Mouse (Mus musculus): ENCODE data around the gene Tacc2. TPM values are rescaled to one million over a fixed set of nuclear protein-coding genes. Genes with fewer than 3 reads are reported as not detected.

Gene Tacc2
- polyA plus RNA-seq, 1 experiment from 2014 or later = 43.2 TPM

DNA sequence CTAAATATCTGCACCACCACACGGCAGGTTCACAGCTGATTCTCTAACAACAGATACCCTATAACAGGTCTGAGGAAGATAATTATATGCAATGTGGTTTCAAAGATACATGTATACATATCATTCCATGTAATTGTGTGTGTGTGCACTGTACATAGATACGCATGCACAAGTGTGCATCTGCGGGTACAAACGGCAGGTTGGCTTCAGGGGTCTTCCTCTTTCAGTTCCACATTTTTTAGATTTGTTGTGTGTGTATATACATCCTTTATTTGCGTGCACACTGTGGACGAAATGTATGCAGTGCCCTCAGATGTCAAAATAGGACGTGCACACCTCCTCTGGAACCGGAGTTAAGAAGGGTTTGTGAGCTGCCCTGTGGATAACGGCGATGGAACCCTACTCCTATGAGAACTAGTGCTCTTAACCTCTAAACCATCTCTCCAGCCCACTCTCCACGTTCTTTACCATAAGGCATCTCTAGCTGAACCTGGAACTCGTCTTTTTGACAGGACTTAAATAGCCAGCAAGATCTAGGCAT lies 29.5 kb upstream of the Tacc2 start:
- H3K4me1 ChIP-seq (replicated peaks) = peaks cover 21% of the 10 kb centered on the region
- H3K27ac ChIP-seq = peak overlapping the region; percentile 100
- 76% methylated on average over 12 of the region's 12 CpGs for WGBS
- H3K9ac ChIP-seq = no peak overlapping the region
- peak overlapping the region; percentile 98 for H3K4me3 ChIP-seq
- H3K9me3 ChIP-seq (replicated peaks) = no peaks in the 10 kb centered on the region
- H3K4me2 ChIP-seq = no peak overlapping the region
- no peak for ATAC-seq (replicated peaks; ENCODE audit: insufficient number of reproducible peaks, insufficient read depth, low FRiP score, low read depth)
- no peaks in the 10 kb centered on the region for H3K27me3 ChIP-seq
- H3K36me3 ChIP-seq = peaks cover 11% of the 10 kb centered on the region; the same call in 1 of the 2 replicates

DNA sequence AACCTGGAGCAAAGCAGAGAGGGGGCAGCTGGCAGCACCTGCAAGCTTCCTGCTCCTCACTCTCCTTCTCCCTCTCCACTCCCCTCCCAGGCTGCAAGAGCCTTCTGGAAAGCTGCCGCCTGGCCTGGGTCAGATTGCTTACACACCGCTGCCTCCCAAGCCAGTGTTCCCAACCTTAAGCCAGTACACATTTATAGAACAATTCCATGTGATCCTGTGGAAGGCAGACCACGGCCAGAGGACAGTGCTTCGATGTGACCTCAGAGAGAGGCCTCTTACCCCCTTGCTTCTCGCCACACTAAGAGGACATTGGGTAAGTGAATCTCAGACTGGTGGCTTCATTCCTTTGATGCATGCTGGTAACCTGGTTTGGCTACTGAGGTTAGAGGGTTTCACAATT lies 24.5 kb upstream of the Tacc2 start:
- peak overlapping the region; percentile 4; the same call in 1 of the 2 replicates for H3K27ac ChIP-seq

DNA sequence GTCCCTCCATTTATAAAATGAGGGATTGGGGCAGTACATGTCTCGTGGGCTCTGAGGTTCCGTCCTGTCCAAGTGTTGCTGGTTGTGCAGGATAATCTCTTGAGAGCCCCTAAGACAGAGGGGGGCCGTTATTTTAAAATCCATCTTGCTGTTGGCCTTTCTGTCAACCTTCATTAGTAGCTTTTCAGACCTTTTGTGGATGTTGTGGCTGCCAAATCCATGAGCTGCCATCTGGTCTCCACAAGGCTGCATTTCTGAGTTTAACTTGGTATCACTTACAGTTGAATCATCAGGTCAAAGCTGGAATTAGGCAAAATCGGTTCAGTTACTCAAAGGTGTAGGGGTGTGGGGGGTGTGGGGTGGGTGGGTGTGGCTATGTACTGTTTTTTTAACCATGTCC lies 23.9 kb upstream of the Tacc2 start:
- WGBS = 83% methylated on average over 4 of the region's 4 CpGs
- H3K9ac ChIP-seq = no peak overlapping the region
- H3K27ac ChIP-seq = 0 out of 2 replicates have a peak overlapping the region, but pooled peaks have one; percentile 4
- H3K9me3 ChIP-seq (replicated peaks) = no peaks in the 10 kb centered on the region
- H3K36me3 ChIP-seq = no peaks in the 10 kb centered on the region
- peaks cover 11% of the 10 kb centered on the region for H3K4me1 ChIP-seq (replicated peaks)
- no peak overlapping the region for H3K4me3 ChIP-seq
- no peaks in the 10 kb centered on the region for H3K27me3 ChIP-seq
- no peak overlapping the region for H3K4me2 ChIP-seq
- ATAC-seq (replicated peaks; ENCODE audit: insufficient number of reproducible peaks, insufficient read depth, low FRiP score, low read depth) = no peak

More for the DNA sequence above, 24.5 kb upstream of the Tacc2 start:
- 38% methylated on average over 5 of the region's 5 CpGs for WGBS
- Histone ChIP-seq H3K9me3 (replicated peaks) (no peaks in the 10 kb centered on the region), H3K9ac (no peak overlapping the region), H3K27me3 (no peaks in the 10 kb centered on the region), H3K4me1 (replicated peaks) (peaks cover 11% of the 10 kb centered on the region), H3K4me3 (no peak overlapping the region), H3K36me3 (no peaks in the 10 kb centered on the region), H3K4me2 (no peak overlapping the region)
- no peak for ATAC-seq (replicated peaks; ENCODE audit: insufficient number of reproducible peaks, insufficient read depth, low FRiP score, low read depth)

DNA sequence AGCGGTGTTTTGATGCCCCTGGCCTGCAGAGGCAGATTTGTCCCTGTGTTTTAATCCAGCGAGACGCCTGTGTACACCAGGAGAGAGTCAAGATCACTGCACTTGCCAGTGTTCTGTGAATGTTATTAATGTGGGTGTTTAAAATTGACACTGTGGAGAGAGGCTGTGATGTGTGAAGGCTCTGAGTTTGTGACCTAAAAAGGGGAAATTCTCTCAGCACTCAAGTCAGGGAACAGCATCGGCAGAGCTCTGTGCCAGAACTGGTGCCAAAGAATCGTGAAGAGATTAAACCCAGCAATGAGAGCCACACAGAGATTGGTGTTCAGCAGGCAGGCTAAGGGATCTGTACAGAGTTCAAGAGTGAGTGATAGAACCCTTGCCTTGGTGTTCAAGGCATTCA lies 21.6 kb upstream of the Tacc2 start:
- no peak overlapping the region for H3K4me2 ChIP-seq
- no peaks in the 10 kb centered on the region for H3K9me3 ChIP-seq (replicated peaks)
- no peak for ATAC-seq (replicated peaks; ENCODE audit: insufficient number of reproducible peaks, insufficient read depth, low FRiP score, low read depth)
- 55% methylated on average over 5 of the region's 5 CpGs for WGBS
- no peaks in the 10 kb centered on the region for H3K27me3 ChIP-seq
- H3K36me3 ChIP-seq = no peaks in the 10 kb centered on the region
- H3K4me3 ChIP-seq = no peak overlapping the region
- H3K4me1 ChIP-seq (replicated peaks) = peaks cover 11% of the 10 kb centered on the region
- no peak overlapping the region for H3K9ac ChIP-seq
- H3K27ac ChIP-seq = 0 out of 2 replicates have a peak overlapping the region, but pooled peaks have one; percentile 16

DNA sequence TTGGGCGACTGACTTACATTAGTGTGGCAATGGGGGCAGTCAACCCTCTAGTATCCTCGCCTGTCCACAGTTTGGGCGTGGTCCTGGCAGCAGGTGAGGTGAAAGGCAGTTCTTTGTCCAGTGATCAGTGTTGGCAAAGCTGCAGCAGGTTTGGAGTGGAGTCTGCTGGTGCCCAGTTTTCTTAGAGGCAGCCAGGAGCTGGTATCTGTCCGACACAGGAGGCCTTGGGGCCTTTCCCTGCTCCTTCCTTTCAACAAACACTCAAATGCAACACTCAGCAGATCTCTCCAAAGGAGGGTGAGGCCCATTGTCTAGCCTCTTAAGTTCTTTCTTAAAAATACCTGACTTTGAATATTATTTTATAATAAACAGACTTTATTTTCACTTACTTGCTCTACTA lies 18.6 kb upstream of the Tacc2 start:
- WGBS = 71% methylated on average over 4 of the region's 4 CpGs
- Histone ChIP-seq H3K27ac (no peak overlapping the region), H3K4me3 (no peak overlapping the region), H3K4me1 (replicated peaks) (peaks cover 4% of the 10 kb centered on the region; the same call in 1 of the 2 replicates), H3K9me3 (replicated peaks) (no peaks in the 10 kb centered on the region), H3K36me3 (no peaks in the 10 kb centered on the region), H3K4me2 (no peak overlapping the region), H3K9ac (no peak overlapping the region), H3K27me3 (no peaks in the 10 kb centered on the region)
- ATAC-seq (replicated peaks; ENCODE audit: insufficient number of reproducible peaks, insufficient read depth, low FRiP score, low read depth) = no peak

DNA sequence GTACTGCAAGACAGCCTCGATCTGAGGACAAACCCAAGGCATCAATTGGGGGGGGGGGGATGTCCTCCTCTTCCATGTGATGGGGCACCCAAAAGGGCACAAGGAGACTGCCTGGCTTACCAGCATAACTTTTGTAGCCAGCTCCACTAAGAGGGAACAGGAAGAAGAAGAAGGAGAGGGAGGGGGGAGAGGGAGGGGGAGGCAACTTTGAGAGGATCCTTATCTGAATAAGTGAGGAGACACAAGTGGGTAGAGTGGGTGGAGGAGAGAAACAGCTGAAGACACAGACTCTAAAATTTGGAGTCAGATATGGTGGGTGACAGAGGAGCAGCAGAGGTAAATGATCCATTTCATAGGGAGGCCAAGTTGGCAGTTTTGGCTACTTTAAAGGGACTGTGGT lies 16.3 kb upstream of the Tacc2 start:
- WGBS = 58% methylated on average over 1 of the region's 1 CpGs
- H3K27me3 ChIP-seq = no peaks in the 10 kb centered on the region
- ATAC-seq (replicated peaks; ENCODE audit: insufficient number of reproducible peaks, insufficient read depth, low FRiP score, low read depth) = no peak
- no peaks in the 10 kb centered on the region for H3K4me1 ChIP-seq (replicated peaks)
- no peak overlapping the region for H3K4me3 ChIP-seq
- no peaks in the 10 kb centered on the region for H3K36me3 ChIP-seq
- no peak overlapping the region for H3K9ac ChIP-seq
- H3K4me2 ChIP-seq = no peak overlapping the region
- no peaks in the 10 kb centered on the region for H3K9me3 ChIP-seq (replicated peaks)
- H3K27ac ChIP-seq = no peak overlapping the region

DNA sequence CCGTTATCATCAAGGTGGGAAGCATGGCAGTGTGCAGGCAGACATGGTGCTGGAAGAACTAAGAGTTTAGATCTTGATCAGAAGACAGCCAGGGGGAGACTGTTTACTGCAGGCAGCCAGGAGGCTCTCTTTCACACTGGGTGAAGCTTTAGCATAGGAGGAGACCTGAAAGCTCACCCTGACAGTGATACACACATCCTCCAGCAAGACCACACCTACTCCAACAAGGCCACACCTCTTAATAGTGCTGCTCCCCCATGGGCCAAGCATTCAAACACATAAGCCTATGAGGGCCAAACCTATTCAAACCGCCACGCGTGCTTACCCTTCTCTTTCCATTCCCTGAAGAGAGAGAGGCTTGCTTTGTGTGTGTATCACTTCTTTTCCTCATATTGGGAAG lies 14.0 kb upstream of the Tacc2 start:
- Histone ChIP-seq H3K4me3 (no peak overlapping the region), H3K27ac (no peak overlapping the region), H3K36me3 (no peaks in the 10 kb centered on the region), H3K9ac (no peak overlapping the region), H3K9me3 (replicated peaks) (no peaks in the 10 kb centered on the region), H3K27me3 (no peaks in the 10 kb centered on the region), H3K4me2 (no peak overlapping the region), H3K4me1 (replicated peaks) (no peaks in the 10 kb centered on the region)
- WGBS = 90% methylated on average over 4 of the region's 4 CpGs
- ATAC-seq (replicated peaks; ENCODE audit: insufficient number of reproducible peaks, insufficient read depth, low FRiP score, low read depth) = no peak

DNA sequence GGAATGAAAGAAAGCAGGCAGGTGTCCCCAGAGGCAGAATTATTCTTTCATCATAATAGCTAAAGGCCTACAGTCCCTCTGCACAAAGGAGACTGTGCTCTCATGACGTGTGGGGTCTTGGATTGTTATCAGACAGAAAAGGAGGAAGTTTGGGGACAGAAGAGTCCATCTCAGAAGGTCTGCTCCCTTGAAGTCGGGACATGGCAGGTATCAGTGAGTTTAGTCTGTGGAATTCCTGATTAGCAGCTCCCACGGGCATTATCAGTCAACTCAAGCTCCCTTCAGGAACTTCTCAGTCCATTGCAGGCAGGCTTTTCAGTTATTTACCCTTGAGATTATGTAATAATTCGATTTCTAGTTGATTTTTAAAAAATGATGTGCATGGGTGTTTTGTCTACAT lies 13.4 kb upstream of the Tacc2 start:
- 45% methylated on average over 4 of the region's 4 CpGs for WGBS
- no peaks in the 10 kb centered on the region for H3K9me3 ChIP-seq (replicated peaks)
- no peak overlapping the region for H3K27ac ChIP-seq
- H3K4me2 ChIP-seq = no peak overlapping the region
- no peak for ATAC-seq (replicated peaks; ENCODE audit: insufficient number of reproducible peaks, insufficient read depth, low FRiP score, low read depth)
- peaks cover under 1% of the 10 kb centered on the region; the same call in 1 of the 2 replicates for H3K4me1 ChIP-seq (replicated peaks)
- H3K9ac ChIP-seq = no peak overlapping the region
- H3K27me3 ChIP-seq = no peaks in the 10 kb centered on the region
- H3K36me3 ChIP-seq = no peaks in the 10 kb centered on the region
- H3K4me3 ChIP-seq = no peak overlapping the region

DNA sequence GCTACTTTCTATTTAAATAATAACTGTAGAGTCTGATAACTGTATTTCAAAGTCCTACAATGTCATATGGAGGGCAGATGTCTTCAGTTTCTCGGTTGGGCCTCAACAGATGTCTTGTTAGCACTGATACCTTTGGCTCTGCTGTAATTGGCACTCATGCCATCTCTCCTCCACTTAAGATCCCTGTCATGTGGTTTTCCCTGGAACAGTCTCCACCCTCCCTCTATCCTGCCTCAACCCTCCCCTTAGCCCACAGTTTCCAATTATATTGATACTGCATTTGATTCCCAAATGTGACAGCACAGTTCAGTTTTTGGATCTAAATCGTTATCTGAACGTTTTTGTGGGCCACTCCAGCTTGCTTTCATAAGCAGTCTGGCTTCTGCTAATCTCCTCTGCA lies 12.6 kb upstream of the Tacc2 start:
- no peak for ATAC-seq (replicated peaks; ENCODE audit: insufficient number of reproducible peaks, insufficient read depth, low FRiP score, low read depth)
- H3K9me3 ChIP-seq (replicated peaks) = no peaks in the 10 kb centered on the region
- WGBS = 43% methylated on average over 3 of the region's 3 CpGs

DNA sequence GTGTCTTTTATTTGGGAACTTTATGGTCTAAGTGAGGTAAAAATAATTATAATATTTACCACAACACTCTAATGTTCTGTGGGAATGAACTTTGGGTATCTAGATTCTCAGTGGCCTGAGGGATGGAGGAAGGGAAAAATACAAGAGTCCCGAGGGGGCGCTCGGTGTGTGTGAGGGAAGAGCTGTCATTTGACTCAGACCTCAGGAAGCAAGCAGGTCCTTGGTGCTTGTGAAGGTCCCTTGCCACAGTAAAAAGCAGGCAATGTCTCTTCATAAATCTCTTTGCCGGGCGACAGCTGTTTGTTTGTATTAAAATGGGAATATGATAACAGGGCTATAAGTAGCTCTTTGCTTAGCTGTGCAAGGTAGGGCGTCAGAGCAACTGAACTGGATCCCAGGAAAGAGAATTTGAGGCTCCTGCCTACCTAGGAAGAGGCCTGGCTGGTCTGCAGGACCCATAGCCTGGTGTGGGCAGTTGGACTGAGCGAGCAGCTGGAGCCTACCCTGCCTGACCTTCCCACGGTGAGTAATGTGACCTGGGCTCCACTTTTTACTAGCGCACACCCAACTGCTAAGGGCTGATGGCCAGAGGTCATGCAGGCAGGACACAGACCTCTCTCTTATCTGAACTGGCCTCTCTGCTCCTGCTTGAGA lies 8.3 kb upstream of the Tacc2 start:
- Histone ChIP-seq H3K4me2 (no peak overlapping the region), H3K27ac (peak overlapping the region; percentile 58), H3K36me3 (no peaks in the 10 kb centered on the region), H3K9ac (no peak overlapping the region), H3K27me3 (no peaks in the 10 kb centered on the region), H3K4me1 (replicated peaks) (peaks cover 5% of the 10 kb centered on the region), H3K4me3 (no peak overlapping the region), H3K9me3 (replicated peaks) (no peaks in the 10 kb centered on the region)
- 31% methylated on average over 9 of the region's 9 CpGs for WGBS
- ATAC-seq (replicated peaks; ENCODE audit: insufficient number of reproducible peaks, insufficient read depth, low FRiP score, low read depth) = 0 out of 2 replicates have a peak, but pooled peaks have one; percentile 43

More for the DNA sequence above, 12.6 kb upstream of the Tacc2 start:
- no peak overlapping the region for H3K4me3 ChIP-seq
- H3K9ac ChIP-seq = no peak overlapping the region
- no peak overlapping the region for H3K27ac ChIP-seq
- no peak overlapping the region for H3K4me2 ChIP-seq
- no peaks in the 10 kb centered on the region for H3K36me3 ChIP-seq
- peaks cover 5% of the 10 kb centered on the region for H3K4me1 ChIP-seq (replicated peaks)
- no peaks in the 10 kb centered on the region for H3K27me3 ChIP-seq

DNA sequence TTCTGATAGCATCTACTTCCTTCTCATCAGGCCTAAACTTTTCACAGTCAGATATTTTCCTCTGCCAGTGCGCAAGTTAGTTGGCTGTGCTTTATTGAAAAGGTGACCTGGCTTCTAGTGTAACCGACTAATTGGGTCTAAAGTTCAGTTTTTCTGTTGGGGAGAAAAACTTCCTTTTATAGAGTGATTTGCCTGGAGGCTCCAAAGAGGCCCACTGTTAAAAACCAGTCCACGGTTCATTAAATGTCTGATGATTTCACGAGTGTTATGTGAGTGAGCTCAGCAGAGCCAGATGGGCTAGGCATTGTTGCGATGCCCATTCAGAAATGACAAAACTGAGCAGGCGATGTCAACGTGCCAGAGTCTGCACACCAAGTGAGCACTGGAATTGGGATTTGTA lies 6.8 kb upstream of the Tacc2 start:
- no peak overlapping the region for H3K27ac ChIP-seq
- no peaks in the 10 kb centered on the region for H3K36me3 ChIP-seq
- no peak for ATAC-seq (replicated peaks; ENCODE audit: insufficient number of reproducible peaks, insufficient read depth, low FRiP score, low read depth)
- H3K9ac ChIP-seq = no peak overlapping the region
- 88% methylated on average over 7 of the region's 7 CpGs for WGBS
- no peak overlapping the region for H3K4me2 ChIP-seq
- no peaks in the 10 kb centered on the region for H3K9me3 ChIP-seq (replicated peaks)
- H3K4me1 ChIP-seq (replicated peaks) = peaks cover 15% of the 10 kb centered on the region
- no peaks in the 10 kb centered on the region for H3K27me3 ChIP-seq
- no peak overlapping the region for H3K4me3 ChIP-seq

DNA sequence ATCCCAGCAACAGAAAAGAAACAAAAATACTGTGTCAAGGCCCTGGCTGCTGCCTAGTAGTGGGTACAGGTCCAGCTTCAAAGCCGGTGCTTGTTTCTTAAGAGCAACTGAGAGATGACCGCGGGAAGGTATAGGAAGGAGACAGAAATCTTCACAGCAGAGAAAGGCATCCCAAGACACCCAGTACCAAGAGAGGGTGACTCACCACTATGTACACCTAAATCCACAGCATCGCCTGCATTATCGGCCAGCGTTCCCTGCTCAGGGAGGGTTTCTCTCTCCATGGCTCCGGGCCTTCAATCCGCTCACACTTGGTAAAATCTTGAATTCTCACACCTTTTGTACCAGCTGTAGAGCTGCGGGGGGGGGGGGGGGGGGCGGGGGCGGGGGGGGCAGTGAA lies 4.4 kb upstream of the Tacc2 start, which contains the start of gene Nsmce4a:
TSS of gene Nsmce4a (minus strand) at position 298 of the 400 bp plus-strand sequence.
- H3K4me3 ChIP-seq = no peak within 1 kb of the TSS
- H3K9ac ChIP-seq = no peak within 1 kb of the TSS
- H3K4me2 ChIP-seq = no peak within 1 kb of the TSS
- no peaks in the 10 kb centered on the region for H3K27me3 ChIP-seq
- no peaks in the 10 kb centered on the region for H3K9me3 ChIP-seq (replicated peaks)
- WGBS = 82% methylated on average over 8 of the region's 11 CpGs
- peaks cover 23% of the 10 kb centered on the region for H3K4me1 ChIP-seq (replicated peaks)
- ATAC-seq (replicated peaks; ENCODE audit: insufficient number of reproducible peaks, insufficient read depth, low FRiP score, low read depth) = no peak
- H3K36me3 ChIP-seq = no peaks in the 10 kb centered on the region
- peak within 1 kb of the TSS; percentile 61 for H3K27ac ChIP-seq
